Comparison of ENCODE assay signal across 8 mouse cellular contexts in the genomic region with DNA sequence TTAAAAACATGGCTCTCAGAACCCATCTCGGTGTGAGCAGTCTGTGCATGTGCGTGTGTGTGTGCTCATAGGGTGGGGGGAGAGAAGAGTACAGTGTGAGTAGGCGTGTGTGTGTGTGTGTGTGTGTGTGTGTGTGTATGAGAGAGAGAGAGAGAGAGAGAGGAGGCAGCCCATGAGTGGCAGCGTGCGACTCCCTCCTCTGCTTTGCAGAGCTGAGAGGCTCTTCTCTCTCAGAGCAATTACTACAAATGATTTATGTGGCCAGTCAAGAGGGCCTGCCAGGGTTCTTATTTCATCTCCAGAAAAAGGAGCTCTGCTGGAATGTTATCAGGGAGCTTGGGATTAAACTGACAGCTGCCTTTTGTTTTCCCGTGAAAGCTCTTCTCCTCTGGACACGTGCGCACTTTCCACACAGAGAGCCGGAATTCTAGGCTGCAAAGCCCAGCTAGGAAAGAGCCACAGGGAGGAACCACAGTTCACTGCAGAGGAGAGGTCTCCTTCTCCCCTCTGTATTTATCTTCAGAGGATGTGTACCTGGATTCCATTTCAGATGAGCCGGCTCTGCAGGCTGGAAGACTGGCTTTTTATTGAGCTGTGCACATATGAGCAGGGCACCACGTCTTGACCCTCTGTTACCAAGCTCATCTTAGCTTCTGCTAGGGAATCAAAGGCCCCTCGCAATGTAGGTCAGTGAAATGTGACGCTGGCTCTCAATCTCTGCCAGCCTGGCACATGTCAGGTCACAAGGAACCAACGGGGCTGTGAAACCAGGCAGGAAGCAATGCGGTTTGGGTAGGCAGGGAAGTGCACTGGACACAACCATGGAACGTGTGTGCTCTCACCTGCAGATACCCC.
DNase-seq lines count a peak whose midpoint lies in the region; ATAC-seq lines count a peak whose summit lies in the region.

No protein-coding gene starts in this region.

- no peak for DNase-seq in cerebellum, postnatal 4 days (ENCODE audit: low spot score in 2 of 2)
- DNase-seq in cerebellum, postnatal 10 days: peak; percentile 65 to 73
- DNase-seq in gastrocnemius, adult 8-10 months (ENCODE audit: low spot score in 2 of 2): peak; percentile 29 to 63
- peak; percentile 59 for DNase-seq in neural tube, embryonic 10.5 days (ENCODE audit: extremely low spot score, low spot score)
- DNase-seq in left cerebral cortex, adult 9 months (ENCODE audit: low spot score in 2 of 2): no peak
- no peak for DNase-seq in layer of hippocampus, postnatal 36 days

- 0 out of 2 replicates have a peak overlapping the region, but pooled peaks have one; percentile 18 for H3K9ac ChIP-seq in kidney, embryonic 16.5 days (replicated peaks; ENCODE audit: low read length)

- no peak overlapping the region for H3K4me3 ChIP-seq in kidney, embryonic 16.5 days (ENCODE audit: low read length)

- no peaks in the 10 kb centered on the region for H3K27me3 ChIP-seq in kidney, embryonic 16.5 days (ENCODE audit: insufficient read depth, low read length)

- peaks cover 19% of the 10 kb centered on the region for H3K4me1 ChIP-seq in kidney, embryonic 16.5 days (ENCODE audit: insufficient read depth, low read length)

- peak overlapping the region; percentile 19; the same call in 1 of the 2 replicates for H3K4me2 ChIP-seq in kidney, embryonic 16.5 days (replicated peaks; ENCODE audit: low read depth, low read length)

- H3K36me3 ChIP-seq in kidney, embryonic 16.5 days (ENCODE audit: insufficient read depth, low read length): no peaks in the 10 kb centered on the region

- peak overlapping the region; percentile 69 for H3K27ac ChIP-seq in kidney, embryonic 16.5 days (ENCODE audit: low read length)

- peak; percentile 67 for ATAC-seq in cerebellum, adult (ENCODE audit: insufficient number of reproducible peaks, low FRiP score, low TSS enrichment)
- ATAC-seq in kidney, embryonic 16.5 days (ENCODE audit: low FRiP score, low TSS enrichment): peak; percentile 87

- WGBS in kidney, embryonic 16.5 days: 8% methylated on average over 16 of the region's 16 CpGs

- no peaks in the 10 kb centered on the region for H3K9me3 ChIP-seq in kidney, embryonic 16.5 days (ENCODE audit: low read length)

Comparison
In these comparisons a context has a peak if more than half of its experiments do, and no peak if none do; other contexts are left out.
1. DNase-seq: peak in cerebellum, postnatal 10 days (2 of 2), gastrocnemius, adult 8-10 months (2 of 2) and neural tube, embryonic 10.5 days (single experiment); none in cerebellum, postnatal 4 days (0 of 2), left cerebral cortex, adult 9 months (0 of 2) and layer of hippocampus, postnatal 36 days (0 of 2).